Mouse (Mus musculus): ENCODE measurements around the gene Plp2. TPM values are rescaled to one million over a fixed set of nuclear protein-coding genes. Genes with fewer than 3 reads are reported as not detected.

The Plp2 gene
- polyA plus RNA-seq, 2 experiments from 2014 or later: 147 to 155 TPM

DNA sequence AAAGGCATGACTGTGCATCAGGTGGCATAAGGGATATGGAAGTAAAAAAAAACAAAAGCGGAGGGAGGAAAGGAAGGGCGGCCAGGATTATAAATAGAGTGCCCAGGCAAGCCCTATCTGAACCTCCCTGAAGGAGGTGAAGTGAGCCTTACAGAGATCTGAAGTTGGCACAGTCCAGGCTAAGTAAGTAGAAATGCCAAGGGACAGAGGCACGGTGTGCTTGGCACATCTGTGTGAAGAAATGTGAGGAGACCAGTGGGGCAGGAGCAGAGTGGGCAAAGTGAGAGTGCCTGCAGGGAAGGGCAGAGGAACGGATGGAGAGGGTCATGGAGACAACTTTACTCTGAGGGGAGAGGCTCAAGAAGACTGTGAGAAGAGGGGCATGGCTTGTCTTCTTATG is 10.1 kb downstream of the Plp2 start:
- no peak for ATAC-seq

DNA sequence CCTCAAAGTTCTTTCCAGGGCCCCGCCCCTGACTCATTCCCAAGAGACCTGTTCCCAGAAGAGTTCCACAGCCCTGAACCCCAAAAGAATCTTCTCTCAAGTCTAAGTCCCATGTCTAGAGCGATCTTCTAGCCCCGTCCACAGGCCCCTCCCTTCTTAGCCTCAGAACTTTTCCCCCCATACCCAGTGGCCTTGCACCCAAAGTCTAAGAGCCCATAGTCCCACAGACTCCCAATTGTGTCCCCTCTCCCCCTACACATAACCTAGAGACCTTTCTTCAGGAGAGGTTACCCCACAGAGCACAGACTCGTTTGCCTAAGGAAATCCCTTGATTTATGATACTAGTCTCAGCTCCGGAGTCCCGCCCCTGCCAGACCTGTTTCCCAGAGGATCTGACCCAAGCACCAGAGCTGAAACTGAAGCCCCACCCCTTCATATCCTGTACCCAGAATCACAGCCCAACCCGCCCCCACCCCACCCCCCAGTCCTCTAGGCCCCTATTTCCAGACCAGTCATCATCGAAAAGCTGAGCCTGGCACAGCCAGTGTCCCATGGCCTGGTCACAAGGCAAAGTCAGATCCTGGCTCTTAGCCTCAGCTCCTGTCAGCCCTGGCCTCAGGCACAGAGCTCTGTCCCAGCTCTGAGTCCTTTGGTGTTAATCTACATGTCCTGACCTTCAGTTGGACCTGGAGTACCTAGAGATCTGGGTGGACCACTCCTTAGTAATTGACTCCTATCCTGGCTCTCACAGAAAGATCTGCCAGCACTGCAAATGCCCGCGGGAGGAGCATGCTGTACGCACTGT is 12.2 kb downstream of the Plp2 start:
- no peak for ATAC-seq

DNA sequence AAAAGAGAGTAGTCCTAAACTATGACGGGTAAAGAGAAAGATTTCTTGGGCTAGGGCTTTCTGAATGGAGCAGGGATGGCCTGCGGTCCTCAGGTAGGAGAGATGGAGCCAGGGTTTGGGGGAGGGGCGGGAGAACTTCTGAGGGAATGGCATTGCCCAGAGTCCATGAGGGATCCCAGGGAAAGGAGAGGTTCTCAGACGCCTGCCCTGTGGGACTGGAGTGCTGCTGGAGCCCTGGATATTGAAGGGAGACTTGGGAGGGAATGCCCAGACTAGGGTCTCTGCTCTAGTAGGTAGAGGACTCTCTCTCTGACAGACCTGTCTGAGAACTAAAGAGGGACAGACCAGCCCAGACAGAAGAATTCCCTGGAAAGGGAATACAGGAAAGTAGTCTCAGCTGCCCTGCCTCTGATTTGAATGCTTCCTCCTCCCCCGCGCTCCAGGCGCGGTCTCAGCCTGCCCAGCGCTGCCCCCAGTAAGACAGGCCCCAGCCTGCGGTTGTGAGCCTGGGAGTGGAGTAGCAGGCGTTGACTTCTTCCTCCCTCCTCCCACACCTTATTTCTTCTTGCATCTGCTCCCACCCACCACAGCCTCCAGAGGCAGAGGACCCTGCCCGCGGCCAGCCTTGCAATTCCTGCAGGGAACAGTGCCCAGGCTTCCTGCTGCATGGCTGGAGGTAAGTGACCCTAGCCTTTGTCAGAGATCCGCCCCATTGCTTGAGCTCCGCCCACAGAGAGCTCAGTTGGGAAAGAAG is 13.0 kb downstream of the Plp2 start:
- no peak for ATAC-seq

DNA sequence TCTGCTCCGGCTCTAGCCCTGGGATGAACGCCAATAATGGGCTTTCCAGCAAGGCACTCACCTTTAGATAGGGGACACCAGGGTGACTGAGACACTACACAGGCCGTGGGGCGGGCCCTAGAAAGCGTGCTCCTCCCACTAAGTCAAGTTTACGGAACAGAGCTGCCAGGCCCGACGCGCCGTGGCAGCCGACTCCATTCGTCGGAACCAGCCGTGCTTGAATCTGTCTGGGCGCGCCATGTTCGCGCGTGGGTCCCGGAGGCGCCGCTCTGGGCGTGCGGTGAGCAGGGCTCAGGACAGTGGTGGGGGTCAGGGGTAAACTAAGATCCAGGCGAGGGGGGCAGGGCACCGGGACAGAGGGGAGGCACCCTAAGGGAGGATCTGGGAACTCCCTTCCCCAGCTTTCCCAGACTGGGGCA is 14.0 kb downstream of the Plp2 start, which contains the start of gene Prickle3:
Prickle3 (plus strand) TSS at position 40 of the 419 bp plus-strand sequence.
- peak; percentile 97 for ATAC-seq

DNA sequence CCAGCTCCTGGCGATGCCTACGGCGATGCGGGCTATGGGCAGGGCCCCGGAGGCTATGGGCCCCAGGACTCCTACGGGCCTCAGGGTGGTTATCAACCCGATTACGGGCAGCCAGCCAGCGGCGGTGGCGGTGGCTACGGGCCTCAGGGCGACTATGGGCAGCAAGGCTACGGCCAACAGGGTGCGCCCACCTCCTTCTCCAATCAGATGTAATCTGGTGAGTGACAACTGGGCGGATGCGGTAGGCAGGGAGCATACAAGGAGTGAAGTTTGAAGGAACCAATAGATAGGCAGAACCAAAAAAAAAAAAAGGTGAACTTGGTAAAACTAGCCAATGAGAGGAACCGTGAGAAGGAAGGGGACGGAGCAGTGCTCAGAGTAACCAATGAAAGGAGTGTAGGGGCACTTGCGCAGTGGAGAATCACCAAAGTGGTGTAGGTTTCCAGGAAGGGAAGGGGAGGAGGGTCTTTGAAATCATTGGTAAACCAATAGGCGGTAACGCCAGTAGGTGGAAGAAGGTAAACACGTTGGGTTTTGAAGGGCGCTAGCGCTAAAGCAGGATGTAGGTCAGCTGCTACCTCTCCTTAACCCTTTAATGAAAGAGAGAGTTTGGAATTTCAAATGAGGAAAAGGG is 22.4 kb downstream of the Plp2 start:
- ATAC-seq: peak; percentile 89

GRCm38 (mm10) chrX:7645349-7645748 is 25.8 kb downstream of the Plp2 start:
- peak; percentile 22 for ATAC-seq

DNA sequence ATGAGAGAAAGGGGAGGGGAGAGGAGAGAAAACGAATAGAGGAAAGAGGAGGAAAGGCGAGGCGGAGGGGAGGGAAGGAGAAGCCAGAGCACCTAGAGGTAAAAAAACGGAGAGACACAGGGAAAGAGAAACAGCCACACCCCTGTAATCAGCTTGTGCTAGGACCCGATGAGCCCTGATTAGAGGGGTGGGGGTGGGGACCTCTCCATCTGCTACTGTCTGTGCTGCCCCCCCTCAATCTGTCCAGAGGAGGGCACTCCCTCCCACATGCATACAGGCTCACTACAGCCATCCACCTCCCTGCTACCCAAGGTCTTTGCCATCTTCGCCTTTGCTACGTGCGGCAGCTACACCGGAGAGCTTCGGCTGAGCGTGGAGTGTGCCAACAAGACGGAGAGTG is 30.4 kb downstream of the Plp2 start:
- ATAC-seq: no peak

DNA sequence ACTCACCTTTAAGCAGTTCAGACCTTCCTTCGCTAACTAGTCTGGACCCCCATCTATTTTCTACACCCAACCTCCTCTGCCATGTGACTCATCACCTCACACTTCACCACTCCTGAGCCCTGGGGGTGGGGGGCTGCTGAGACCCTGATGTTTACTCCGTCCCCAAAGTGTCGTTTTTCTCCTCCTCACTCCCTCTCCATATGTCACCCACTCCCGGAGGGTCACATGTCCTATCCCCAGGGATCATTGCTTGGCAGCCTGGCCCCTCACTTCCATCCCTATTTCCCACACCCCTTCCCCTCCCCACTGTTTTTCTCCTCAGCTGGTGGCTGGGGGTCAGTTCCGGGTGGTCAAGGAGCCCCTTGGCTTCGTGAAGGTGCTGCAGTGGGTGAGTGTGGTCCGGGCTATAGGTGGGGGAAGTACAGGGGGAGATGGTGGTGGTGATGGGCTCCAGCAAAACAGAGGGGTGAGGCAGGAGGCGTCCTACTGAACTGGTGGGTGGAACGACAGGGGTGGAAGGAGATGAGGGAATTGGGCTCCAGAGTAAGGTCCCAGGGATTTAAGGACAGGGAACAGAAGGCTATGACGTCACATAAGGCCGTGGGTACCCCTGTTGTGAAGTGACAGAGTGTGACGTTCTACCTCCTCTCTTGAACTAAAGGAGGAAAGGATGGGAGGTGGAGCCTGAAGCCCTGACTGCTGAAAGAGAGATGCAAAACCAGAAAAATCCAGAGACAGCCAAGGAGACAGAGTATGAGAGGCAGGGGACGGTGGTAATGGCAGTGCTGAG is 31.5 kb downstream of the Plp2 start:
- ATAC-seq: no peak

- peak; percentile 90 for ATAC-seq
Observed at GRCm38 (mm10) chrX:7638401-7639091, 32.6 kb downstream of the Plp2 start, which contains the start of gene Syp. Syp (plus strand) TSS chrX:7638471.

- ATAC-seq: no peak
Observed at GRCm38 (mm10) chrX:7635101-7635500, 36.1 kb downstream of the Plp2 start.

- no peak for ATAC-seq
Observed at GRCm38 (mm10) chrX:7632560-7632959, 38.6 kb downstream of the Plp2 start.

Other genes with a start within 250 kb of the Plp2 start
- 10 to 100 TPM; 48.7 to 55.3 TPM for gene Foxp3, start 97.7 kb downstream of the Plp2 start, polyA plus RNA-seq (2017; shearing (Covaris generic))
- gene Ppp1r3f, start 97.1 kb downstream of the Plp2 start, polyA plus RNA-seq (2017; shearing (Covaris generic)): 1 to 10 TPM; 3.4 to 9.2 TPM
- 10 to 100 TPM; 14.0 to 27.4 TPM for gene Ccdc22, start 65.9 kb downstream of the Plp2 start, polyA plus RNA-seq (2017; shearing (Covaris generic))
- not detected for gene Cacna1f, start 64.3 kb downstream of the Plp2 start, polyA plus RNA-seq (2017; shearing (Covaris generic))
- 1 to 10 TPM; 9.3 TPM for gene Syp, start 32.9 kb downstream of the Plp2 start, polyA plus RNA-seq (2017; shearing (Covaris generic))
- 1 to 10 TPM; 8.3 to 9.4 TPM for gene Prickle3, start 14.1 kb downstream of the Plp2 start, polyA plus RNA-seq (2017; shearing (Covaris generic))
- gene Magix, start 9.9 kb upstream of the Plp2 start, polyA plus RNA-seq (2017; shearing (Covaris generic)): not detected
- 10 to 100 TPM; 50.8 to 69.7 TPM for gene Gpkow, start 25.7 kb upstream of the Plp2 start, polyA plus RNA-seq (2017; shearing (Covaris generic))
- gene Wdr45, start 42.9 kb upstream of the Plp2 start, polyA plus RNA-seq (2017; shearing (Covaris generic)): 10 to 100 TPM; 42.8 to 76.1 TPM
- 1 to 10 TPM in 1 of 2 experiments, not detected in 1; 1.0 TPM for gene Gm45208, start 50.9 kb upstream of the Plp2 start, polyA plus RNA-seq (2017; shearing (Covaris generic))
- gene Praf2, start 57.0 kb upstream of the Plp2 start, polyA plus RNA-seq (2017; shearing (Covaris generic)): 10 to 100 TPM; 33.9 to 40.0 TPM
- under 1 TPM; 0.20 to 0.52 TPM for gene Ccdc120, start 79.5 kb upstream of the Plp2 start, polyA plus RNA-seq (2017; shearing (Covaris generic))
- 10 to 100 TPM in 1 of 2 experiments, 1 to 10 TPM in 1; 8.5 to 14.4 TPM for gene Tfe3, start 91.2 kb upstream of the Plp2 start, polyA plus RNA-seq (2017; shearing (Covaris generic))
- gene Gripap1, start 118.4 kb upstream of the Plp2 start, polyA plus RNA-seq (2017; shearing (Covaris generic)): 10 to 100 TPM; 58.7 to 98.2 TPM
- gene Kcnd1, start 150.9 kb upstream of the Plp2 start, polyA plus RNA-seq (2017; shearing (Covaris generic)): under 1 TPM; 0.63 to 0.72 TPM
- gene Otud5, start 170.0 kb upstream of the Plp2 start, polyA plus RNA-seq (2017; shearing (Covaris generic)): 10 to 100 TPM; 13.7 to 28.6 TPM
- 10 to 100 TPM; 33.6 to 41.9 TPM for gene Pim2, start 206.9 kb upstream of the Plp2 start, polyA plus RNA-seq (2017; shearing (Covaris generic))
- 10 to 100 TPM; 17.1 to 35.7 TPM for gene Slc35a2, start 212.6 kb upstream of the Plp2 start, polyA plus RNA-seq (2017; shearing (Covaris generic))
- gene Pqbp1, start 227.9 kb upstream of the Plp2 start, polyA plus RNA-seq (2017; shearing (Covaris generic)): 100 to 1,000 TPM; 108 to 123 TPM
- gene Timm17b, start 228.0 kb upstream of the Plp2 start, polyA plus RNA-seq (2017; shearing (Covaris generic)): 100 to 1,000 TPM; 107 to 109 TPM
- not detected for gene Gm10491, start 236.4 kb upstream of the Plp2 start, polyA plus RNA-seq (2017; shearing (Covaris generic))
- not detected for gene Gm10490, start 238.2 kb upstream of the Plp2 start, polyA plus RNA-seq (2017; shearing (Covaris generic))
- not detected for gene Pcsk1n, start 248.4 kb upstream of the Plp2 start, polyA plus RNA-seq (2017; shearing (Covaris generic))

Measured in CD4-positive, CD25-positive, alpha-beta regulatory T cell, adult 4 months (primary cell).